Mouse (Mus musculus) embryonic facial prominence, embryonic 10.5 days (tissue): ENCODE data around the gene 9130409I23Rik. TPM values are rescaled to one million over a fixed set of nuclear protein-coding genes. Genes with fewer than 3 reads are reported as not detected.

ENCODE experiments used
- polyA plus RNA-seq: library from polyadenylated mRNA; unstranded; fragments of >200 nt; fragmentation: Nextera tagmentation; extraction: Ambion mirVana; gene quantifications from 2 replicates; pipeline ENCODE4 v1.2.1, GENCODE M21; 2016

The 9130409I23Rik gene
- polyA plus RNA-seq, 1 experiment from 2014 or later: not detected

Other genes starting within 250 kb of the 9130409I23Rik start
- 2,636 and 2,772 TPM in 2 replicates for gene H3f3a, start 237.3 kb upstream of the 9130409I23Rik start, polyA plus RNA-seq
- gene Sde2, start 200.1 kb upstream of the 9130409I23Rik start, polyA plus RNA-seq: 45.4 and 46.8 TPM in 2 replicates
- gene Lefty2, start 158.1 kb upstream of the 9130409I23Rik start, polyA plus RNA-seq: not detected in 2 replicates
- 141 and 149 TPM in 2 replicates for gene Pycr2, start 146.9 kb upstream of the 9130409I23Rik start, polyA plus RNA-seq
- 0.11 and 0.39 TPM in 2 replicates for gene Lefty1, start 116.2 kb upstream of the 9130409I23Rik start, polyA plus RNA-seq
- 2.4 and 4.3 TPM in 2 replicates for gene Tmem63a, start 108.9 kb upstream of the 9130409I23Rik start, polyA plus RNA-seq
- 0.41 and 0.46 TPM in 2 replicates for gene Ephx1, start 30.3 kb upstream of the 9130409I23Rik start, polyA plus RNA-seq
- gene Nvl, start 93.0 kb downstream of the 9130409I23Rik start, polyA plus RNA-seq: 45.2 and 49.5 TPM in 2 replicates
- 111 and 121 TPM in 2 replicates for gene Cnih4, start 93.5 kb downstream of the 9130409I23Rik start, polyA plus RNA-seq
- gene Wdr26, start 160.8 kb downstream of the 9130409I23Rik start, polyA plus RNA-seq: 30.3 and 30.9 TPM in 2 replicates